In the genomic region with DNA sequence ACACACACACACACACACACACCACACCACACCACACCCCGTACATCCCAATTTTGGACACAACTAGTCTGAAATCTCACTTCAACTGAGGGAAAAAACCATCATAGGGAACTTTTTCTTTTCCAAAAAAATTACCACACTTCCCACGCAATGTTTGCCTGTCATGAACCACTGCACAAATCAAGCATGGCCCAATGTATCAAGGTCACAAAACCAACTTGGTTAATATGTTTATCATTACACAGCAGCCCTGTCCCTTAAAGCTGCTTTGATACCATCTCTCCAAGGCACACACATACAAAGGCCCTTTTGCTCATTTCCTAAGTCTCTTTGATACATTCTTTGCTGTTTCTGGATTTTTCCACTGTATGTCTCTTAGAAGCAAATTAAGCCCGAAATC, we compare ENCODE assay signal across 1 mouse cellular context.
TF ChIP-seq lines count a peak whose summit lies in the region.

No protein-coding gene starts in this region.

TF ChIP-seq in myocyte, 11 proteins besides CTCF, POLR2A, EP300 and RAD21 (continued from another document):
- no peak for TF ChIP-seq E2F4 (IDR thresholded peaks at IDR 0.05; ENCODE audit: insufficient read depth)
- no peak for TF ChIP-seq TCF12 (IDR thresholded peaks at IDR 0.05; ENCODE audit: insufficient read depth, poor library complexity, severe bottlenecking)
- TF ChIP-seq MYOD1 (IDR thresholded peaks at IDR 0.05; ENCODE audit: control insufficient read depth in 1 of 3, insufficient read length in 2 of 3, low read depth in 2 of 3) = no peak
- no peak for TF ChIP-seq POLR2AphosphoS2 (IDR thresholded peaks at IDR 0.05; ENCODE audit: insufficient read length, low read depth)
- no peak for TF ChIP-seq REST (IDR thresholded peaks at IDR 0.05; ENCODE audit: insufficient read depth, insufficient read length)
